Mouse (Mus musculus) myocyte (in vitro differentiated cells): ENCODE data around the gene Cdh11.

Source experiments
- MYOD1 ChIP-seq, 3 experiments: IDR thresholded peaks; one replicate each; pipeline ENCODE4 v1.6.1; 2011; ENCODE audit warnings: control low read depth in 2 of 3, low read depth in 2 of 3, mild to moderate bottlenecking in 2 of 3, moderate library complexity in 1 of 3; ENCODE audit not compliant: insufficient read length in 2 of 3, control insufficient read depth in 1 of 3
- POLR2A ChIP-seq: IDR thresholded peaks from one replicate; pipeline ENCODE4 v1.6.1; 2011; ENCODE audit warnings: low read depth, mild to moderate bottlenecking, control low read depth, moderate library complexity; ENCODE audit not compliant: insufficient read length

DNA sequence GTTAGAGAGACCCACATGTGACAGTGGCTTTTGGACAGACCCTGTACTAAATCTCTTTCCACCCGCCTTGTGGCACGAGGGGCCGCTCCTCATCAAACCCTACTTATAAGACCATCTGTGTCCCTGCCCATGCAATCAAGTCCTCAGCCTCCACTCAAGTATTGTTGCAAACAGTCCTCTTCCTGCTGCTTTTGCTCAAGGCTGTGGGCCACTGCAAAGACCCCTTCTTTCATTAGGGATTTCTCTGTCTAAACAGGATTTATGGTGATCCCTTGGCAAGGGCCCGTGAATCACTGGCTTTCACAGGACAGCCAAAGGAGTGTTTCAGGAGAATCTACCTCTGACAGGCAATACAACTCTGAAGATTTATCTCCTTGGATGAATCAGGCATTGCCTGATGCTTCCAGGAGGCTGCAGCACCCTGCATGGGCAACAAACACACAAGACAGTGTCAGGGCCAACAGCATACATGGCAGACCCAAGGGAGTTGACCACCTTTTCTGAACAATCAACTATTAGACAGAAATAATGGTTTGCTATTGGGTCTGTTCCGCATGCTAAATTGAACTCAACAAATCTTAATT is 43.3 kb downstream of the Cdh11 start:
- no peak for TF ChIP-seq MYOD1 (IDR thresholded peaks at IDR 0.05; ENCODE audit: control insufficient read depth in 1 of 3, insufficient read length in 2 of 3, low read depth in 2 of 3)
- no peak for TF ChIP-seq POLR2A
